Mouse (Mus musculus): ENCODE results near the gene Tm9sf2. TPM values are rescaled to one million over a fixed set of nuclear protein-coding genes. Genes with fewer than 3 reads are reported as not detected.

The Tm9sf2 gene
- polyA plus RNA-seq, 1 experiment from 2014 or later = 160 TPM

DNA sequence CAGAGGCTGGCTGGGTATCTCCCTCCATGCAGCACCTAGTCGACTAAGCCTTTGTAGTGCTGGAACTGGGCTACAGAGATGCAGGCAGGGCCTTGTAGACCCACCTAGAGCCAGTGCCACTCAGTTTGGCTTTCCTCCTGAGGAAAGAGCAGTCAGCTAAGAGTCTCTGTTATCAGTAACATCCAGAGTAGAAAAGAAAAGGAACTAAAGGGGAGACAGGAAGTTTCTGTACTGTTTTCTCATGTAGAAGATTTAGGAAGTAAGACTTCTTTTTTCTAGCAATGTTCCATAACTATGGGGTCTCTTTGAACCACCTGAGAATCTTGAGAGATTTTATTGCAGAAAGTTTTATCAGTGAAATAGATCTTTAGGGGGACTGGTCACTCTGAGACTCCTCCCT, 38.5 kb downstream of the Tm9sf2 start:
- Histone ChIP-seq H3K9ac (no peak overlapping the region), H3K36me3 (peaks cover 94% of the 10 kb centered on the region), H3K9me3 (no peaks in the 10 kb centered on the region), H3K4me1 (no peaks in the 10 kb centered on the region), H3K4me3 (no peak overlapping the region), H3K27ac (no peak overlapping the region), H3K27me3 (no peaks in the 10 kb centered on the region), H3K4me2 (replicated peaks) (no peak overlapping the region)
- WGBS = 73% methylated on average over 1 of the region's 1 CpGs
- no peak for ATAC-seq (ENCODE audit: low FRiP score, low read depth)

DNA sequence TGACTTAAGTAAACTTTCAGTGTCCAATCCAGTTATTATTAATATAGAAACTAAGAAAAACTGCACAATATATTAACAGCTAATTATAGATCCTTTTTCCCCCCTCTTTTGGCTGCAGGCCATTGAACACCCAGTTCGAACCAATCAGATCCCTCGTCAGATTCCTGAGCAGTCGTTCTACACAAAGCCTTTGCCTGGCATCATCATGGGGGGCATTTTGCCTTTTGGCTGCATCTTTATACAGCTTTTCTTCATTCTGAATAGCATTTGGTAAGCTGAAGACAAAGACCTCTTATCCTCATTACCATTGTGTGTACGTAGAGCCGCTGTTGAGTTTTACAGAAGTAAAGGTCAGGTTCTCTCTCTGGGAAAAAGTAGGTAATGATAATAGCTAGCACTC, 43.8 kb downstream of the Tm9sf2 start:
- ATAC-seq (ENCODE audit: low FRiP score, low read depth) = no peak

DNA sequence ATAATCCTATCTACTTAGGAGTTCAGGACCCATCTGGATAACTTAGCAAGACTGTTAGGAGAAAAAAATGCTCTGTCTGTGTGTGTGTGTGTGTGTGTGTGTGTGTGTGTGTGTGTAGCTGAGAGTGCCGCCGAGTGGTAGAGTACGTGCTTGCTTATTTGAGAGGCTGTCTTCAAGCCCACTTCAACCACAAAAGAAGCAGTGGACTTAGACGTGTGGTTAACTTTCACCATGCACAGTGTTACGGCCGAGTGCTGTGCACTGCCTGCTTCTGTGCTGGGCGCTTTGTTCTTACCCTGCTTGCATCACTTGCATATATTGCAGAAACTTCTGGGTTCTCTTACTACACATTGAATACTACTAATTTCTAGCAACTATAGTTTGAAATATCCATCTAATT, 50.9 kb downstream of the Tm9sf2 start:
- H3K4me2 ChIP-seq (replicated peaks) = no peak overlapping the region
- peaks cover 62% of the 10 kb centered on the region for H3K36me3 ChIP-seq
- no peak; the same call in 1 of the 2 replicates for ATAC-seq (ENCODE audit: low FRiP score, low read depth)
- no peak overlapping the region for H3K27ac ChIP-seq
- H3K9me3 ChIP-seq = no peaks in the 10 kb centered on the region
- no peak overlapping the region for H3K4me3 ChIP-seq
- H3K4me1 ChIP-seq = no peaks in the 10 kb centered on the region
- H3K9ac ChIP-seq = no peak overlapping the region
- H3K27me3 ChIP-seq = no peaks in the 10 kb centered on the region
- WGBS = 88% methylated on average over 7 of the region's 7 CpGs

More for the DNA sequence above, 43.8 kb downstream of the Tm9sf2 start:
- Histone ChIP-seq H3K9me3 (no peaks in the 10 kb centered on the region), H3K4me3 (no peak overlapping the region), H3K27me3 (no peaks in the 10 kb centered on the region), H3K9ac (no peak overlapping the region), H3K27ac (no peak overlapping the region), H3K36me3 (peaks cover 81% of the 10 kb centered on the region), H3K4me1 (no peaks in the 10 kb centered on the region), H3K4me2 (replicated peaks) (no peak overlapping the region)
- 87% methylated on average over 5 of the region's 5 CpGs for WGBS

DNA sequence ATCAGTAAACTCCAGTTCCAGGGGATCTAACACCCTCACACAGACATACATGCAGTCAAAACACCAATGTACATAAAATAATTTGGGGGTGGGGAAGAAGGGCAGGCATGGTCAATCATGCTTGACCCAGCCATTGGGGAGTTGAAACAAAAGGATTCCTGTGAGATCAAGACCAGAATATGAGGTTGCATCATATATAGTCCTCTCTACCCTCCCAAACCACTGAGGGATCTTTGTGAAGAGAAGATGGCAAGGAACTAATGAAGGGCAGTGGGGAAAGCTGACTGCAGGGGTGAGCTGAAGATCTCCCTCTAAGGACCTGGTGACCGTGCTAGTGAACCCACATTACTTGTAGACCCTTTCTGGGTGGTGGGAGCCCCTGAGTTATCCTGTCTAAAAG, 54.1 kb downstream of the Tm9sf2 start:
- Histone ChIP-seq H3K4me2 (replicated peaks) (no peak overlapping the region), H3K4me1 (no peaks in the 10 kb centered on the region), H3K9me3 (no peaks in the 10 kb centered on the region), H3K27me3 (no peaks in the 10 kb centered on the region), H3K9ac (no peak overlapping the region), H3K36me3 (peaks cover 45% of the 10 kb centered on the region), H3K4me3 (no peak overlapping the region), H3K27ac (no peak overlapping the region)
- 94% methylated on average over 1 of the region's 1 CpGs for WGBS
- ATAC-seq (ENCODE audit: low FRiP score, low read depth) = no peak

DNA sequence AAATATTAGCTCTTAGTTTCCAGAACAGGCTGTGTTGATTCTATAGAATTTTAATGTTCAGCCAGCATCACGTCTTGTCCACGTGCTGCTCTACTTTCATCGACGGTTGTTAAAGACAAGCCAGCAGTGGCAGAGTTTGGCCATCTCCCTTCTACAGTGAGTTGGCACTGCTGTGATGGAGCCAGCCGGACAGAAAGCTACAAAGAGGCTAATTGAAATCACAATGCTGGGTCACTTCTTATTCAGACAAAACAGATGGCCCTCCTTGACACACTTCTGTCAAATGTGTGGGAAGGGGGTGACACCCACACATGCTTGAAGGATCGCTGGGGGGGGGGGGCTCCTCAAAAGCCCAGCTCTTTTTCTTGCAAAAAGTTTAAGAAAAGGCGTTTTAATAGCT, 62.1 kb downstream of the Tm9sf2 start:
- no peaks in the 10 kb centered on the region for H3K9me3 ChIP-seq
- no peaks in the 10 kb centered on the region for H3K4me1 ChIP-seq
- H3K36me3 ChIP-seq = peaks cover 8% of the 10 kb centered on the region
- no peak overlapping the region for H3K27ac ChIP-seq
- peaks cover 8% of the 10 kb centered on the region; the same call in 1 of the 2 replicates for H3K27me3 ChIP-seq
- no peak overlapping the region for H3K4me3 ChIP-seq
- H3K4me2 ChIP-seq (replicated peaks) = no peak overlapping the region
- WGBS = 82% methylated on average over 7 of the region's 7 CpGs
- no peak overlapping the region for H3K9ac ChIP-seq
- no peak for ATAC-seq (ENCODE audit: low FRiP score, low read depth)

DNA sequence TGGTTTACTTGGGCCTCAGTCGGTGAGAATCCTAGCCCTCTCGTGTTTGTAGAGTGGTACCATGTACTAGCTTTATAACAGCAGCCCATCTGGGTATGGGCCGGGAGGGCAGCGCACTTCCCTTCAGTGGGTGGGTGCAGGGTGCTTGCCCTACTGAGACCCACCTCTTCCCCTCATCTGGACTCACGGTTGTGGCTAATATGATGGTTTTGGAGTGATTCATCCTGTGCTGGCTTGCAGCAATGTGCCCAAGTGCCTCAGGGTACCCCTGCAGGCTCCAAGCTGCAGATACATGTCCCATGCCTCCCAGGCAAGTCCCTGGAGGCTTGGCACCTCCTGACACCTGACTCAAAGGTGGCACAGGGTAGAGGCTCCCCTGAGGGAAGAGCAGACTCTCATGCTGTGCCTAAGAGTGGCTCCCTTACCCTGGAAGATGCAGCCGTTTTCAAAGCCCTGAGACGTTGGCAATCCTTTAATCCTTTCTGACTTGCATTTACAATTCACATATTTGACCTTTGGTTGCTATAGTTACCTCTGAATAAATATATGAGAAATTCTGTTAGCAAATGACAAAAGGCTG, 63.5 kb downstream of the Tm9sf2 start:
- Histone ChIP-seq H3K36me3 (no peaks in the 10 kb centered on the region), H3K4me3 (no peak overlapping the region), H3K4me1 (no peaks in the 10 kb centered on the region), H3K9ac (no peak overlapping the region), H3K9me3 (no peaks in the 10 kb centered on the region), H3K4me2 (replicated peaks) (no peak overlapping the region), H3K27me3 (peaks cover 8% of the 10 kb centered on the region; the same call in 1 of the 2 replicates), H3K27ac (no peak overlapping the region)
- ATAC-seq (ENCODE audit: low FRiP score, low read depth) = no peak
- WGBS = 75% methylated on average over 7 of the region's 7 CpGs

DNA sequence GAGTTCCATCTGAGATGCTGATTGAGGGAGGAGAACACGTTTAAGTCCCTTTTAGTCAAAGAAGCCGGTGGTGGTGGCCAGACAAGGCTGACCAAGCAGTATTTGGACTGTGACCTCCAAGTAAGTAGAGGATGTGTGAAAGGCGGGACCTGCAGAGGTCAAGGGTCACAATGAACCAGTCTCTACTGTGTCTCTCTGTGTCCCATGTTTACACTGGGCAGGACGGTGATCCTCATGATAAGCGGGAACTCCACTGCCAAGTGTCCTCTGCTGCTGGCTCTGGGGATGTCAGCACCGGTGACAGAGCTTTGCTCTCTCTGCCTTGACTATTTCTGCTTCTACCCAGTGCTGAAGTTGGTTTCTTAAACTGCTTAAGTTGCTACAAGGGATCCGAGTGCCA, 64.2 kb downstream of the Tm9sf2 start:
- ATAC-seq (ENCODE audit: low FRiP score, low read depth) = no peak
- H3K27me3 ChIP-seq = peaks cover 8% of the 10 kb centered on the region; the same call in 1 of the 2 replicates
- no peaks in the 10 kb centered on the region for H3K36me3 ChIP-seq
- H3K27ac ChIP-seq = no peak overlapping the region
- H3K9ac ChIP-seq = no peak overlapping the region
- H3K4me3 ChIP-seq = no peak overlapping the region
- H3K9me3 ChIP-seq = no peaks in the 10 kb centered on the region
- WGBS = 82% methylated on average over 7 of the region's 7 CpGs
- H3K4me2 ChIP-seq (replicated peaks) = no peak overlapping the region
- H3K4me1 ChIP-seq = no peaks in the 10 kb centered on the region

DNA sequence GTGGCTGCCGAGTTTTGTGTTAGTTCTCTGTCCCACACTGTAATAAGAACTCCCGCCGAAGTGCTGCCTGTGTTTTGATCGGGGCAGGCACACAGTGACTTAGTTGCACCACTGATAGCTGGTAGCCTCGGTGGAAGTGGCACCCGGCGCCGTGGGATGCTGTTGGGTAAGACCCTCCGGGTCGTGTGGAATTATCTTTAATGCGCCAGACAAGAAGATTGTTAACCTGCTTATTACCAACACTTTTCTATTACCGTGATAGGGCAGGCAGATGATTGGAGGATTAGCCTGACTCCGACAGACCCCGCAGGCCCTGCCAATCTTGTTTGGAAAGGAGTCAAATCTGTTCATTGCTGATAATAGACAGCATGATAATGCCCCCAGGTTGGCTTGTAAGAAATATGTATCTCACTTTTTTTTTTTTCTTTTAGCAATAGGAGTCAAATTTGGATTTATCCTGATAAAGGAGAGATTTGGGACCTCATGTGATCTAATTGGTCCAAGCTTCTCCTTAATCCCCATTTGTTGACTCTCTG, 69.5 kb downstream of the Tm9sf2 start:
- Histone ChIP-seq H3K9ac (no peak overlapping the region), H3K4me3 (no peak overlapping the region), H3K36me3 (no peaks in the 10 kb centered on the region), H3K4me1 (no peaks in the 10 kb centered on the region), H3K27ac (no peak overlapping the region), H3K27me3 (0 out of 2 replicates have a peak, but pooled peaks cover 10% of the 10 kb centered on the region), H3K4me2 (replicated peaks) (no peak overlapping the region), H3K9me3 (no peaks in the 10 kb centered on the region)
- no peak for ATAC-seq (ENCODE audit: low FRiP score, low read depth)
- WGBS = 80% methylated on average over 14 of the region's 14 CpGs

DNA sequence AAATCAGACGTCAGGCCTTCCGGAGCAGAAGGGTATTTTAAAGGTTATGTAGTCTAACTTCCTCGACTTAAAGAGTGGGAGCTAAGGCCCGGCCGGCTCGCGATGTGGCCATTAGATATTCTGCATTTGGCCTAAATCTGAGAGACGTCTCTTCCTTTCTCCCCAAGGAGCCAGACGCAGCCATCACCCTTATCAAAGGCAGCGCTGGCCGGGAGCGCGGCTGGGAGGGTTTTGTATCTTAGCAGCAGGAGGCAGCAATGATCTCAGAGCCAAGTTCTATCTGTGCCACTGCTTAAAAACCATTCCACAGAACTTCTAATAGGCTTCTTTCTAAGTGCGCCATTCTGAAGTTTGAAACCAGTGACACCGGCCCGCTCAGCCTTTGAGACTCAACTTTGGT, 72.4 kb downstream of the Tm9sf2 start:
- Histone ChIP-seq H3K4me2 (replicated peaks) (no peak overlapping the region), H3K27me3 (peaks cover 27% of the 10 kb centered on the region), H3K4me3 (no peak overlapping the region), H3K27ac (no peak overlapping the region), H3K9me3 (no peaks in the 10 kb centered on the region), H3K9ac (no peak overlapping the region), H3K36me3 (no peaks in the 10 kb centered on the region), H3K4me1 (peaks cover 5% of the 10 kb centered on the region; the same call in 1 of the 2 replicates)
- WGBS = 73% methylated on average over 16 of the region's 16 CpGs
- ATAC-seq (ENCODE audit: low FRiP score, low read depth) = no peak

DNA sequence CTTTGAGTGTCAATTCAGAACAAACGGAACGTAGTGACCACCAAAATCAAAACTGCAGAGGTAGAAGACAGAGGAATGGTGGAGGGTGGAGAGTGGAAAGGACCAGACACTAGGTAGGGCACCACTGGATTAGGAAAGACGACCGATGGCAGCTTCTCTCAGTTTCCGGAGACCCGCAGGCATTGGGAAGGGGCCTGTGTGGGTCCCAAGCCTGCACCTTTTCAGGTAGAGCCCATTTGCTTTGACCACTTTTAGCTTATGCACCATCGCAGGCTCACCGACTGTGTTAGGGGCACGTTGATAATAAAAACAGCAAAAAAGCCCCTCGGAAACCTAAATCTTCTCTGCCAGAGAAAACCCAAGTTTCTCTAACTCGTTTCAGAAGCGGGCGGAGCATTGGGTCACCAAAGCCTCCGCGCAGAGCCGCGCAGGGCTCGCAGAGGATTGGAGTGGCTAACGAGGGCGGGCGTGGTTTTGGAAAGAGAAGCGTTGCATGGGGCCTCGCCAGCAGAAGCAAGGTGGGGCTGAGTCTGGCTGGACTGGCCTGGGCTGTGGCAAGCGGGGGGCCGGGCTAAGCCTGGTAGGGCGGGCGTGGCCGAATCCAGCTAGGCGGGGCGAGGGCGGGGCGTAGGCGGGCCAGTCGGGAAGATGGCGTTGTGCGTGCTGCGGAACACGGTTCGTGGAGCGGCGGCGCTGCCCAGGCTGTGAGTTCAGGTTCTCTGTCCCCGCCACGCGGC, 74.4 kb downstream of the Tm9sf2 start, which contains the start of gene Clybl:
Clybl (plus strand) TSS at position 627 of the 737 bp plus-strand sequence.
- Histone ChIP-seq H3K27me3 (peaks cover 45% of the 10 kb centered on the region), H3K9me3 (peaks cover 3% of the 10 kb centered on the region; the same call in 1 of the 2 replicates), H3K36me3 (no peaks in the 10 kb centered on the region), H3K4me2 (replicated peaks) (peak within 1 kb of the TSS; percentile 73), H3K9ac (peak within 1 kb of the TSS; percentile 73), H3K4me1 (peaks cover 5% of the 10 kb centered on the region; the same call in 1 of the 2 replicates), H3K27ac (no peak within 1 kb of the TSS), H3K4me3 (peak within 1 kb of the TSS; percentile 72)
- peak; percentile 98 for ATAC-seq (ENCODE audit: low FRiP score, low read depth)
- WGBS = 3% methylated on average over 45 of the region's 45 CpGs

DNA sequence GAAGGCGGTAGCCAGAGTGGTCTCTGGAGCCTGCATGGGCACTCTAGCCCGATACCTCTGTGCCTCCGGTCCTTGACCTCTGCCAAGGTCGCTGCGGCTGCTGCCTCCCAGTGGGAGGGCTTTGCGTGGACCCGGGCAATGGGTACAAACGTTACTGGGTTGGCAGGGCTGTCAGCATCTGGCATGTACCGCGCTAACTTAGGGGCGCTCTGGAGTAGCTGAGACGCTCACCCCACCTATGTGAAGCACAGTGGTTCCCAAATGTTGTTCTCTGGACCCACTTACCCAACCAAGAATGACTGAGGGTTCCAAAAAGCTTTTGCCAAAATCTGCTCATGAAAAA, 74.9 kb downstream of the Tm9sf2 start:
- peak overlapping the region; percentile 73 for H3K4me2 ChIP-seq (replicated peaks)
- peaks cover 3% of the 10 kb centered on the region; the same call in 1 of the 2 replicates for H3K9me3 ChIP-seq
- peak overlapping the region; percentile 72 for H3K4me3 ChIP-seq
- peaks cover 45% of the 10 kb centered on the region for H3K27me3 ChIP-seq
- under 1% methylated on average over 12 of the region's 12 CpGs for WGBS
- no peak overlapping the region for H3K27ac ChIP-seq
- no peaks in the 10 kb centered on the region for H3K36me3 ChIP-seq
- H3K4me1 ChIP-seq = peaks cover 5% of the 10 kb centered on the region; the same call in 1 of the 2 replicates
- peak overlapping the region; percentile 73 for H3K9ac ChIP-seq
- no peak for ATAC-seq (ENCODE audit: low FRiP score, low read depth)

DNA sequence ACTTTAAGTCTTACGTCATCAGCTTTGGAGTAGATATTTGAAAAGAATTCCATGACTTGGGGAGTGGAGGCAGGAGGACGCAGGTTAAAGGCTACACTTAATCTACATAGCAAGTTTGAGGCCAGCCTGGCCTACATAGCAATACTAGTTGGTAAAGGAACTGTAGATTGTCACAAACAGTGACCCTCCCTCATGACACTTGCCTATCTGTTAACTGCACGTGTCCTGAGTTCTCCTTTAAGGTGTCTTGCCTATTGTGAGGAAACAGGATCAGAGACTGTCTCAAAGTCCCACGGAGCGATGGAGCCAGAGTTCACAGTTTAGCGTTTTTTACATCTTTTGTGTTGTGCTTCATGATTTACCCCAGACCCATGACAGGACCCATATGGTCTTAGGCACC, 75.4 kb downstream of the Tm9sf2 start:
- no peak overlapping the region for H3K9ac ChIP-seq
- peaks cover 5% of the 10 kb centered on the region; the same call in 1 of the 2 replicates for H3K4me1 ChIP-seq
- no peaks in the 10 kb centered on the region for H3K36me3 ChIP-seq
- H3K4me2 ChIP-seq (replicated peaks) = peak overlapping the region; percentile 73
- peak overlapping the region; percentile 72 for H3K4me3 ChIP-seq
- no peak for ATAC-seq (ENCODE audit: low FRiP score, low read depth)
- H3K9me3 ChIP-seq = peaks cover 3% of the 10 kb centered on the region; the same call in 1 of the 2 replicates
- H3K27ac ChIP-seq = no peak overlapping the region
- WGBS = 76% methylated on average over 6 of the region's 6 CpGs
- peaks cover 47% of the 10 kb centered on the region for H3K27me3 ChIP-seq

All from limb, embryonic 13.5 days (tissue).